Comparison of ENCODE assay signal across 16 mouse cellular contexts in genomic region chr1:80950406-80950805, GRCm38 (mm10).
DNase-seq lines count a peak whose midpoint lies in the region; ATAC-seq and TF ChIP-seq lines count a peak whose summit lies in the region.
"Had no signal": no experiment of that assay in that cellular context is flagged by ENCODE, and none has a peak within 500 bp of the region (broad histone marks: within the 10 kb centered on the region; RNA-seq: fewer than 3 reads in every experiment).

No protein-coding gene starts in this region.

- ATAC-seq in lung, embryonic 14.5 days (ENCODE audit: insufficient read depth) = 0 out of 2 replicates have a peak, but pooled peaks have one; percentile 31
- no peak for ATAC-seq in lung, postnatal 0 days
- ATAC-seq: forebrain, embryonic 15.5 days; intestine, embryonic 15.5 days had no signal

- no peak overlapping the region for H3K9ac ChIP-seq in lung, embryonic 14.5 days
- no peak overlapping the region for H3K9ac ChIP-seq in lung, postnatal 0 days (replicated peaks; ENCODE audit: low read depth)
- H3K9ac ChIP-seq: forebrain, embryonic 15.5 days; intestine, embryonic 15.5 days; liver, embryonic 14.5 days; neural tube, embryonic 12.5 days had no signal

- H3K4me2 ChIP-seq in lung, embryonic 14.5 days = no peak overlapping the region
- no peak overlapping the region for H3K4me2 ChIP-seq in lung, postnatal 0 days (replicated peaks; ENCODE audit: low read depth, low read length)
- H3K4me2 ChIP-seq: forebrain, embryonic 15.5 days; intestine, embryonic 15.5 days; neural tube, embryonic 12.5 days had no signal

- no peak overlapping the region for H3K27ac ChIP-seq in lung, embryonic 14.5 days (ENCODE audit: low read depth)
- H3K27ac ChIP-seq in lung, postnatal 0 days (ENCODE audit: low read length) = no peak overlapping the region
- H3K27ac ChIP-seq: forebrain, embryonic 15.5 days; intestine, embryonic 15.5 days; layer of hippocampus, adult 2 months; liver, embryonic 14.5 days; neural tube, embryonic 12.5 days had no signal

- no peak overlapping the region for H3K4me3 ChIP-seq in lung, embryonic 14.5 days (ENCODE audit: low read depth, low read length)
- no peak overlapping the region for H3K4me3 ChIP-seq in lung, postnatal 0 days (ENCODE audit: low read depth, low read length)
- H3K4me3 ChIP-seq: forebrain, embryonic 15.5 days; intestine, embryonic 15.5 days; layer of hippocampus, adult 2 months; megakaryocyte, embryonic 14.5 days; neural tube, embryonic 12.5 days had no signal

- peak; percentile 7 to 29 for DNase-seq in cerebellum, adult 18-20 months
- DNase-seq in cerebellum, adult 8-10 months = no peak
- DNase-seq in gastrocnemius, postnatal 10 days = peak; percentile 6
- no peak for DNase-seq in gastrocnemius, postnatal 14 days
- peak; percentile 63 for DNase-seq in lung, embryonic 14.5 days
- no peak for DNase-seq in lung, postnatal 0 days (ENCODE audit: low spot score)
- peak; percentile 8 for DNase-seq in brain, adult 2 months (ENCODE audit: low read depth, low spot score)
- no peak for DNase-seq in heart, adult 11 months
- DNase-seq: adrenal gland, postnatal 14 days; lung, postnatal 14 days had no signal

- TF ChIP-seq EP300 in lung, postnatal 0 days (IDR thresholded peaks at IDR 0.05) = no peak

- H3K36me3 ChIP-seq in lung, embryonic 14.5 days (ENCODE audit: insufficient read depth) = no peaks in the 10 kb centered on the region
- H3K36me3 ChIP-seq in lung, postnatal 0 days (ENCODE audit: insufficient read depth, low read length) = no peaks in the 10 kb centered on the region
- H3K36me3 ChIP-seq: forebrain, embryonic 15.5 days; intestine, embryonic 15.5 days; neural tube, embryonic 12.5 days had no signal

- intact Hi-C loops in gastrocnemius, postnatal 14 days (cut with DNase I; ENCODE audit: low total_unique reads) = no loop called here

- no peaks in the 10 kb centered on the region for H3K27me3 ChIP-seq in lung, embryonic 14.5 days (ENCODE audit: insufficient read depth, low read length)
- no peaks in the 10 kb centered on the region for H3K27me3 ChIP-seq in lung, postnatal 0 days (replicated peaks; ENCODE audit: insufficient read depth, low read length)
- H3K27me3 ChIP-seq: forebrain, embryonic 15.5 days; intestine, embryonic 15.5 days; megakaryocyte, embryonic 14.5 days; neural tube, embryonic 12.5 days had no signal

- H3K9me3 ChIP-seq in lung, embryonic 14.5 days (ENCODE audit: low read depth, low read length) = no peaks in the 10 kb centered on the region
- H3K9me3 ChIP-seq in lung, postnatal 0 days (ENCODE audit: low read length) = no peaks in the 10 kb centered on the region
- H3K9me3 ChIP-seq: forebrain, embryonic 15.5 days; intestine, embryonic 15.5 days; megakaryocyte, embryonic 14.5 days; neural tube, embryonic 12.5 days had no signal

- TF ChIP-seq CTCF in lung, embryonic 14.5 days (IDR thresholded peaks at IDR 0.05; ENCODE audit: low read depth) = no peak
- no peak for TF ChIP-seq CTCF in lung, postnatal 0 days (IDR thresholded peaks at IDR 0.05)

- H3K4me1 ChIP-seq in lung, embryonic 14.5 days (ENCODE audit: insufficient read depth) = no peaks in the 10 kb centered on the region
- no peaks in the 10 kb centered on the region for H3K4me1 ChIP-seq in lung, postnatal 0 days (ENCODE audit: insufficient read depth, low read depth, low read length)
- H3K4me1 ChIP-seq: forebrain, embryonic 15.5 days; intestine, embryonic 15.5 days; megakaryocyte, embryonic 14.5 days; neural tube, embryonic 12.5 days had no signal

- WGBS in lung, embryonic 14.5 days = 59% methylated on average over 4 of the region's 4 CpGs
- WGBS in lung, postnatal 0 days = 62% methylated on average over 4 of the region's 4 CpGs

Comparison
In these comparisons a context has a peak if more than half of its experiments do, and no peak if none do; other contexts are left out.
1. DNase-seq: peak in cerebellum, adult 18-20 months (2 of 2), gastrocnemius, postnatal 10 days (single experiment), lung, embryonic 14.5 days (single experiment) and brain, adult 2 months (single experiment); none in cerebellum, adult 8-10 months (single experiment), gastrocnemius, postnatal 14 days (single experiment), lung, postnatal 0 days (single experiment) and heart, adult 11 months (single experiment).